Mouse (Mus musculus) liver, embryonic 14.5 days (tissue): ENCODE results near the gene Apon. TPM values are rescaled to one million over a fixed set of nuclear protein-coding genes. Genes with fewer than 3 reads are reported as not detected.
A peak's percentile ranks its signal among the peaks of the same experiment; 100 is the strongest.

Source experiments
- ATAC-seq: fragments of 200-750 bp; cut with Nextera tagmentation; 2 replicates; pipeline ENCODE4 v1.8.0; 2017; ENCODE audit warnings: moderate number of reproducible peaks, mild to moderate bottlenecking, moderate library complexity; ENCODE audit not compliant: insufficient read depth
- DNase-seq, 3 experiments: peaks; one replicate each; pipeline ENCODE4 v3.0.0-alpha.2; 2012 to 2013; ENCODE audit warnings: low read depth in 3 of 3, low spot score in 3 of 3
- H3K27ac ChIP-seq: fragments of 300-500 bp; sonication (generic); 2 replicates; pipeline ENCODE4 v1.5.1; 2014; ENCODE audit warnings: moderate library complexity, mild to moderate bottlenecking, control low read depth, inconsistent platforms
- H3K27me3 ChIP-seq: fragments of 300-500 bp; sonication (generic); 2 replicates; pipeline ENCODE4 v1.6.1; 2014; ENCODE audit warnings: mild to moderate bottlenecking, low read length, moderate library complexity; ENCODE audit not compliant: control insufficient read depth, insufficient read depth
- H3K36me3 ChIP-seq: fragments of 300-500 bp; sonication (generic); replicated peaks from 2 replicates; pipeline ENCODE4 v1.6.1; 2014; ENCODE audit warnings: low read depth; ENCODE audit not compliant: control insufficient read depth, insufficient read depth
- H3K4me1 ChIP-seq, 2 experiments: fragments of 200-500 bp in 1 of 2; fragments of 300-500 bp in 1 of 2; sonication (generic) in 1 of 2; replicated peaks; 2 replicates each; pipeline ENCODE4 v1.6.1; 2012 to 2014; ENCODE audit warnings: antibody characterized with exemption in 1 of 2, inconsistent platforms in 1 of 2, low read length in 1 of 2; ENCODE audit not compliant: control insufficient read depth in 2 of 2, insufficient read depth in 2 of 2
- H3K4me2 ChIP-seq: fragments of 300-500 bp; sonication (generic); 2 replicates; pipeline ENCODE4 v1.6.1; 2014; ENCODE audit warnings: low read depth, mild to moderate bottlenecking, control low read depth, moderate library complexity
- H3K4me3 ChIP-seq, 2 experiments: fragments of 200-500 bp in 1 of 2; fragments of 300-500 bp in 1 of 2; sonication (generic) in 1 of 2; 2 replicates each; pipeline ENCODE4 v1.5.1; 2012 to 2014; ENCODE audit warnings: low read depth in 2 of 2, low read length in 2 of 2, mild to moderate bottlenecking in 2 of 2, control low read depth in 1 of 2, inconsistent platforms in 1 of 2, moderate library complexity in 1 of 2; ENCODE audit not compliant: insufficient read depth in 1 of 2
- H3K9ac ChIP-seq: fragments of 300-500 bp; sonication (generic); replicated peaks from 2 replicates; pipeline ENCODE4 v1.6.1; 2014; ENCODE audit warnings: mild to moderate bottlenecking, control low read depth, moderate library complexity
- H3K9me3 ChIP-seq: fragments of 300-500 bp; sonication (generic); 2 replicates; pipeline ENCODE4 v1.6.1; 2016; ENCODE audit warnings: low read length, mixed read lengths; ENCODE audit not compliant: control insufficient read depth
- CTCF ChIP-seq: IDR thresholded peaks from 2 replicates; pipeline ENCODE4 v1.5.1; 2016; ENCODE audit warnings: antibody characterized with exemption, low read depth, control low read depth
- EP300 ChIP-seq: IDR thresholded peaks from 2 replicates; pipeline ENCODE4 v1.6.1; 2016; ENCODE audit warnings: antibody characterized with exemption, low read depth
- WGBS: fragments of 180-500 bp; shearing (Covaris S2); extraction: QIAGEN DNeasy Blood & Tissue Kit; methylation state at CpG from one replicate; pipeline ENCODE4 v1.1.7; 2014; ENCODE audit not compliant: insufficient replicate concordance; 5-methylcytosine and 5-hydroxymethylcytosine counted together
- polyA plus RNA-seq, 2 experiments: library from polyadenylated mRNA; depleted of rRNA in 1 of 2; stranded (reverse) in 1 of 2; unstranded in 1 of 2; fragments of >200 nt; fragmentation: Nextera tagmentation in 1 of 2; extraction: Ambion mirVana in 1 of 2; gene quantifications; 2 replicates each; pipeline versions ENCODE4 v1.2.1 to v1.2.3; 2012 to 2014

The Apon gene
- polyA plus RNA-seq, 2 experiments: 0.52 to 0.73 TPM

GRCm38 (mm10) chr10:128214981-128215380 lies 38.9 kb upstream of the Apon start:
- Histone ChIP-seq H3K27me3 (no peaks in the 10 kb centered on the region), H3K4me3 (no peak overlapping the region), H3K27ac (no peak overlapping the region), H3K36me3 (no peaks in the 10 kb centered on the region), H3K9me3 (no peaks in the 10 kb centered on the region), H3K4me1 (peaks cover 26 to 27% of the 10 kb centered on the region in 2 experiments), H3K9ac (no peak overlapping the region), H3K4me2 (no peak overlapping the region)
- no peak for DNase-seq
- no peak for ATAC-seq
- 68% methylated on average over 5 of the region's 5 CpGs for WGBS
- TF ChIP-seq CTCF (no peak), EP300 (no peak)

GRCm38 (mm10) chr10:128218387-128219117 lies 35.3 kb upstream of the Apon start:
- Histone ChIP-seq H3K27ac (peak overlapping the region; percentile 67), H3K4me3 (no peak overlapping the region), H3K36me3 (no peaks in the 10 kb centered on the region), H3K27me3 (no peaks in the 10 kb centered on the region), H3K9me3 (no peaks in the 10 kb centered on the region), H3K4me1 (peaks cover 14% of the 10 kb centered on the region in 2 experiments), H3K9ac (no peak overlapping the region), H3K4me2 (no peak overlapping the region)
- peak; percentile 79 for TF ChIP-seq EP300
- TF ChIP-seq CTCF: no peak
- DNase-seq (peak in 2 of 3 experiments; percentile 49 to 55), ATAC-seq (peak; percentile 86)
- 54% methylated on average over 18 of the region's 18 CpGs for WGBS

DNA sequence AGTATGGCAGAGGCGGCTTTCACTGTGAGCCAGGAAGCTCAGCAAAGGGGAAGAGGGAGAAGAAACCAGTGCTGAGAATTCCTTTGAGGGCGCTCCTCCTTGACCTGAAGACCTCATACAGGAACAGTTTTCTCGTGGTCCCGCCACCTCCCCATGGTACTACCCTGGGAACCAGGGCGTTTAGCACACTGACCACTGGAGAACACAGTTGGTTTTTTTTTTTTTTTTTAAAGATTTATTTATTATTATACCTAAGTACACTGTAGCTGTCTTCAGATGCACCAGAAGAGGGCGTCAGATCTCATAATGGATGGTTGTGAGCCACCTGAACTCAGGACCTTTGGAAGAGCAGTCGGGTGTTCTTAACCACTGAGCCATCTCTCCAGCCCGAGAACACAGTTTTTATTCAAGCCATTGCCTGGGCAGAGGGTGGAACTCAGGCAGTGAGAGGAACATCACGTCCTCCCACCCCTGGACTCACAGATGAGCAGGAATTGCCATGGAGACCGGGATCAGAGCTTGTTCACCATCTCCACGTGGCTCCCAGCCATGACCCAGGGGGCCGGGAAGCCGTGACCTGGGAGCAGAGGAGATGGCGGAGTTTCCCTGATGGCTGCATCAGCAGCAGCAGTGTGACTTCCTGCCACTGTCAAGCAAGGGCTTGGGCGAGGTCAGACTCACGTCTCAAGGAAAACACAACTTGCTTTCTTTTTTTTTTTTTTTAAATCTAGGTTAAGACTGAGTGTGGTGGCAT lies 32.2 kb upstream of the Apon start:
- TF ChIP-seq EP300 (no peak), CTCF (peak; percentile 24; the same call in 1 of the 2 replicates)
- Histone ChIP-seq H3K27ac (no peak overlapping the region), H3K9ac (no peak overlapping the region), H3K9me3 (no peaks in the 10 kb centered on the region), H3K4me1 (peaks cover 14% of the 10 kb centered on the region in 2 experiments), H3K36me3 (no peaks in the 10 kb centered on the region), H3K4me2 (no peak overlapping the region), H3K27me3 (no peaks in the 10 kb centered on the region), H3K4me3 (no peak overlapping the region)
- ATAC-seq: no peak
- DNase-seq: no peak
- WGBS: 55% methylated on average over 16 of the region's 16 CpGs

DNA sequence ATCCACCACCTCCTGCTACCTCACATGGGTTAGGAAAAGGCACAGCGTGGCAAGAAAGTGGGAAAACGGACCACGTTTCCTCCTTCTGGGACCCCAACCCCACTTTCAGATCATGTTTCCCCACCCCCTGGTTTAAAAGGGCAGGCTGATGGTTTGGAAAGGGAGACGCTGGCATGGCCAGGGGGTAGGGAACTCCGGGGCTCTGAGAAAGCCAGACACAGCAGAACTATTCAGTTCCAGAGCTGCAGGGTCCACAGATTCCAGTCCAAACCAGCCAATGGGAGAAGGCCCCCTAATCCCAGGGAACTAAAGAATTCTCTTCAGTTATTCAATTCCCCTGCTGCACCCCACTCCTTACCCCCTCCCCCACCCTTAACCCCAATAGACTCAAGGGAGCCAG lies 28.8 kb upstream of the Apon start:
- WGBS: 59% methylated on average over 5 of the region's 5 CpGs
- TF ChIP-seq CTCF: no peak
- TF ChIP-seq EP300: no peak

DNA sequence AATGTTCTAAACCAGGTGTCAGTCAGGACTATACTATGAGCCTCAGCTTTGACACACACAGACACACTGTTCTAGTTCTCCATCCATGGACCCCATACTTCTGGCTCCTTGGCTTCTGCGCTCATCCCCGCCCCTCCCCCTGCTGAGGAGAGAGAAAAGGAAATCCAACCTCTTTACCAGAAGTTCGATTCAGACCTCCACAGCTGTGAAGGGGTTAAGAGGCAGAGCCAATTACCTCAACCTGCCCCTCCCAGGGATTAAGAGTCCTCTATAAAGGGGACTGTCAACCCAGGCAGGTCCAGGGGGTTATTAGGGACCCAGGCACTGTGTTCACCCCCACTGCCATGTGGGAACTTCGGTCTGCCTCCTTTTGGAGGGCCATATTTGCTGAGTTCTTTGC lies 28.4 kb upstream of the Apon start, which contains the start of gene Mip:
Gene Mip, plus strand, starts transcription at position 301 of the 400 bp plus-strand sequence.
- TF ChIP-seq EP300: no peak
- no peak for TF ChIP-seq CTCF
- no peaks in the 10 kb centered on the region for H3K36me3 ChIP-seq
- no peaks in the 10 kb centered on the region for H3K9me3 ChIP-seq
- no peak for ATAC-seq
- H3K4me2 ChIP-seq: no peak within 1 kb of the TSS
- no peak for DNase-seq
- 67% methylated on average over 4 of the region's 4 CpGs for WGBS
- no peaks in the 10 kb centered on the region for H3K27me3 ChIP-seq
- no peak within 1 kb of the TSS for H3K27ac ChIP-seq
- no peak within 1 kb of the TSS for H3K4me3 ChIP-seq
- H3K9ac ChIP-seq: no peak within 1 kb of the TSS
- H3K4me1 ChIP-seq: peaks cover under 1% of the 10 kb centered on the region in 2 experiments

More for the DNA sequence above, 28.8 kb upstream of the Apon start:
- no peaks in the 10 kb centered on the region for H3K9me3 ChIP-seq
- no peak for ATAC-seq
- DNase-seq: no peak
- H3K4me1 ChIP-seq: no peaks in the 10 kb centered on the region; a peak in 1 of 4 replicates
- no peaks in the 10 kb centered on the region for H3K27me3 ChIP-seq
- H3K4me3 ChIP-seq: no peak overlapping the region
- H3K36me3 ChIP-seq: no peaks in the 10 kb centered on the region
- no peak overlapping the region for H3K4me2 ChIP-seq
- no peak overlapping the region for H3K27ac ChIP-seq
- no peak overlapping the region for H3K9ac ChIP-seq
